Mouse (Mus musculus): ENCODE data around the gene Ackr2. TPM values are rescaled to one million over a fixed set of nuclear protein-coding genes. Genes with fewer than 3 reads are reported as not detected.

Ackr2 gene
- total and polyA plus RNA-seq, 2 experiments from 2014 or later: 1.0 to 5.1 TPM

- Histone ChIP-seq H3K9ac (replicated peaks; ENCODE audit: low read length) (no peak overlapping the region), H3K4me3 (ENCODE audit: low read length) (no peak overlapping the region), H3K4me1 (ENCODE audit: insufficient read depth, low read length) (no peaks in the 10 kb centered on the region), H3K27me3 (ENCODE audit: insufficient read depth, low read length) (no peaks in the 10 kb centered on the region), H3K36me3 (ENCODE audit: insufficient read depth, low read length) (no peaks in the 10 kb centered on the region), H3K9me3 (ENCODE audit: low read length) (no peaks in the 10 kb centered on the region), H3K4me2 (ENCODE audit: low read depth, low read length) (no peak overlapping the region), H3K27ac (no peak overlapping the region)
- no peak for TF ChIP-seq CTCF (IDR thresholded peaks at IDR 0.05; ENCODE audit: low read depth)
- DNase-seq (ENCODE audit: low spot score) (no peak), ATAC-seq (no peak)
- 72% methylated on average over 11 of the region's 11 CpGs for WGBS
These were observed 28.7 kb downstream of the Ackr2 start for GRCm38 (mm10) chr9:121926634-121927405.

- WGBS: 87% methylated on average over 7 of the region's 7 CpGs
- Histone ChIP-seq H3K27me3 (ENCODE audit: insufficient read depth, low read length) (no peaks in the 10 kb centered on the region), H3K9me3 (ENCODE audit: low read length) (no peaks in the 10 kb centered on the region), H3K4me1 (ENCODE audit: insufficient read depth, low read length) (no peaks in the 10 kb centered on the region), H3K9ac (replicated peaks; ENCODE audit: low read length) (no peak overlapping the region), H3K27ac (no peak overlapping the region), H3K36me3 (ENCODE audit: insufficient read depth, low read length) (no peaks in the 10 kb centered on the region), H3K4me3 (ENCODE audit: low read length) (no peak overlapping the region), H3K4me2 (ENCODE audit: low read depth, low read length) (no peak overlapping the region)
- no peak for ATAC-seq
- no peak for TF ChIP-seq CTCF (IDR thresholded peaks at IDR 0.05; ENCODE audit: low read depth)
- DNase-seq (ENCODE audit: low spot score): no peak
These were observed 29.6 kb downstream of the Ackr2 start for GRCm38 (mm10) chr9:121927721-121928120.

GRCm38 (mm10) chr9:121928498-121928897, 30.3 kb downstream of the Ackr2 start:
- Histone ChIP-seq H3K9me3 (ENCODE audit: low read length) (no peaks in the 10 kb centered on the region), H3K4me3 (ENCODE audit: low read length) (no peak overlapping the region), H3K27me3 (ENCODE audit: insufficient read depth, low read length) (no peaks in the 10 kb centered on the region), H3K4me2 (ENCODE audit: low read depth, low read length) (no peak overlapping the region), H3K27ac (no peak overlapping the region), H3K36me3 (ENCODE audit: insufficient read depth, low read length) (no peaks in the 10 kb centered on the region), H3K9ac (replicated peaks; ENCODE audit: low read length) (no peak overlapping the region), H3K4me1 (ENCODE audit: insufficient read depth, low read length) (no peaks in the 10 kb centered on the region)
- ATAC-seq (0 out of 2 replicates have a peak, but pooled peaks have one; percentile 35), DNase-seq (ENCODE audit: low spot score) (peak; percentile 65)
- TF ChIP-seq CTCF (IDR thresholded peaks at IDR 0.05; ENCODE audit: low read depth): peak; percentile 88
- 29% methylated on average over 2 of the region's 2 CpGs for WGBS

GRCm38 (mm10) chr9:121934856-121935255, 36.7 kb downstream of the Ackr2 start:
- no peak for TF ChIP-seq CTCF (IDR thresholded peaks at IDR 0.05; ENCODE audit: low read depth)
- DNase-seq (ENCODE audit: low spot score): no peak
- WGBS: 77% methylated on average over 4 of the region's 4 CpGs

GRCm38 (mm10) chr9:121936952-121937351, 38.8 kb downstream of the Ackr2 start:
- Histone ChIP-seq H3K4me1 (ENCODE audit: insufficient read depth, low read length) (no peaks in the 10 kb centered on the region; the same call in 1 of the 2 replicates), H3K4me3 (ENCODE audit: low read length) (peak overlapping the region; percentile 38; the same call in 1 of the 2 replicates), H3K4me2 (ENCODE audit: low read depth, low read length) (peak overlapping the region; percentile 53), H3K27me3 (ENCODE audit: insufficient read depth, low read length) (no peaks in the 10 kb centered on the region), H3K27ac (peak overlapping the region; percentile 56; the same call in 1 of the 2 replicates), H3K9ac (replicated peaks; ENCODE audit: low read length) (no peak overlapping the region), H3K36me3 (ENCODE audit: insufficient read depth, low read length) (no peaks in the 10 kb centered on the region), H3K9me3 (ENCODE audit: low read length) (no peaks in the 10 kb centered on the region)
- DNase-seq (ENCODE audit: low spot score) (peak; percentile 51), ATAC-seq (peak; percentile 84)
- TF ChIP-seq CTCF (IDR thresholded peaks at IDR 0.05; ENCODE audit: low read depth): no peak
- WGBS: 69% methylated on average over 1 of the region's 1 CpGs

More at GRCm38 (mm10) chr9:121934856-121935255, 36.7 kb downstream of the Ackr2 start:
- Histone ChIP-seq H3K27ac (no peak overlapping the region), H3K4me1 (ENCODE audit: insufficient read depth, low read length) (no peaks in the 10 kb centered on the region; the same call in 1 of the 2 replicates), H3K9me3 (ENCODE audit: low read length) (no peaks in the 10 kb centered on the region), H3K27me3 (ENCODE audit: insufficient read depth, low read length) (no peaks in the 10 kb centered on the region), H3K9ac (replicated peaks; ENCODE audit: low read length) (no peak overlapping the region), H3K4me2 (ENCODE audit: low read depth, low read length) (no peak overlapping the region), H3K36me3 (ENCODE audit: insufficient read depth, low read length) (no peaks in the 10 kb centered on the region), H3K4me3 (ENCODE audit: low read length) (no peak overlapping the region)
- no peak for ATAC-seq

GRCm38 (mm10) chr9:121937451-121937864, 39.3 kb downstream of the Ackr2 start:
- Histone ChIP-seq H3K4me3 (ENCODE audit: low read length) (peak overlapping the region; percentile 38), H3K9ac (replicated peaks; ENCODE audit: low read length) (0 out of 2 replicates have a peak overlapping the region, but pooled peaks have one; percentile 3), H3K9me3 (ENCODE audit: low read length) (no peaks in the 10 kb centered on the region), H3K27me3 (ENCODE audit: insufficient read depth, low read length) (no peaks in the 10 kb centered on the region), H3K36me3 (ENCODE audit: insufficient read depth, low read length) (no peaks in the 10 kb centered on the region), H3K4me2 (ENCODE audit: low read depth, low read length) (peak overlapping the region; percentile 53), H3K27ac (peak overlapping the region; percentile 37), H3K4me1 (ENCODE audit: insufficient read depth, low read length) (no peaks in the 10 kb centered on the region; the same call in 1 of the 2 replicates)
- ATAC-seq: peak; percentile 52
- DNase-seq (ENCODE audit: low spot score): peak; percentile 47
- WGBS: 56% methylated on average over 6 of the region's 6 CpGs
- TF ChIP-seq CTCF (IDR thresholded peaks at IDR 0.05; ENCODE audit: low read depth): no peak

Data from hindbrain, postnatal 0 days (tissue).